Mouse (Mus musculus): ENCODE measurements around the gene Snx30.

- no peak for TF ChIP-seq CTCF (IDR thresholded peaks at IDR 0.05 in 2 of 3, conservative IDR thresholded peaks at IDR 0.05 in 1 of 3; ENCODE audit: control insufficient read depth in 1 of 3, insufficient read depth in 1 of 3, low read depth in 2 of 3, low read length in 3 of 3, poor library complexity in 1 of 3, severe bottlenecking in 1 of 3)
- no peak for TF ChIP-seq POLR2AphosphoS2 (IDR thresholded peaks at IDR 0.05; ENCODE audit: low read length)
- TF ChIP-seq EP300 (IDR thresholded peaks at IDR 0.05; ENCODE audit: low read depth in 1 of 2, low read length in 2 of 2), result no peak
Measured at GRCm38 (mm10) chr4:59782853-59783684, 22.6 kb upstream of the Snx30 start.

All from MEL (cell line).